Mouse (Mus musculus) CD4-positive, CD25-positive, alpha-beta regulatory T cell, adult 2 months (primary cell): ENCODE data around the gene Aggf1.

Source experiments
- DNase-seq: peaks from one replicate; pipeline ENCODE4 v3.0.0-alpha.2; 2012; ENCODE audit warnings: low read depth, low spot score

Gene Aggf1

DNA sequence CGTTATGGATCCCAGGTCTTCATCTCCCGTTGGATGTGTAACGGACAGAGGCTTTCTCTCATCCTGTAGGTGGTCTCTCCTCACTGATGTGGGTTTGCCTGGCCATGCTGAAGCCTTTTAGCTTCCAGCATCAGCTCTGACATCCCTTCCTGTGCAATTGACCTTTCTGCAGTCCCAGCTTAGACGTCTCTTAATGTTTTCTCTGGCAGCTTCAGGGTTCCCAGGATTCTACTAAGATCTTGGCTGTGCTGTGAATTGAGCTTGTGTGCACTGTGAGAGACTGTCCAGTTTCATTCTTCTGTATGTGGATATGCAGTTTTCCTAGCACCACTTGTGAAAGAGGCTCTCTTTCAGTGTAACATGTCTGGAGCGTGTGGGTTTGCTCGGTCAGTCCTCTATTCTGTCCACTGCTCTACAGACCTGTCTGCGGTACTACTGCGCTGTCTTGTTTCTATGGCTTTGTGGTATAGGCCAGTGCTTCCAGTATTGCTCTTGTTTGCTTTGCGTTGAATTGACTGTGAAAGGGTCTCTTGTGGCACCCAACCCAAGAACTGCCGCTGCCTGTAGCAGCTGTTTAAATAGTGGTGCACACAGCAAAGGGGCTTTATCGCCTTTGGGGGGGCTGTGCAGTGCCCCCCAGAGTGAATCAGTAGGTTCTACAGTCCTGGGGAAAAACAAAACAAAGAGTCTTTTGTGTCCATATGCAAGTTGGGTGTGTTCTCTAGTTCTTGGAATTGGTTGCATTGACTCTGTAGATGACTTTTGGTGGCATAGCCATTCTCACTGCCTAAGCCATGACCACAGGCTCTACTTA is 42.9 kb downstream of the Aggf1 start:
- DNase-seq, result no peak

DNA sequence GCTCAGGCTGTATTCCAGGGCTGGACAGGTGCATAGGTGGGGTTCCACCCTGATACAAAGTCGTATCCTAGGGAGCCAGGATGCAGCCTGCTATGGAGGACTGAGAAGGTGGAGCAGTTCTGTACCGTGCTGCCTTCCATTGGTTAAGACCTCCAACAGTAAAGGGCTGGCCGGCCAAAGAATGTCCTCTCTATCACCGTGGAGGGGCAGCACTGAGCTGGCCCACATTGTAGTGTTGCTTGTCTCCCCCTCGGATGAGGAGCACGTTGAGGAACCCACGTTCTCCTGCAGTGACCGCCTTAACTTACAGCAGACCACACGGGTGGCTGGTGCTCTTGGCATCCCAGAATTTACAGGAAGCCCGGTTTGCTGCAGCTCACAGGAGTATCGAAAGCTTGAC is 44.6 kb downstream of the Aggf1 start:
- DNase-seq, result no peak

DNA sequence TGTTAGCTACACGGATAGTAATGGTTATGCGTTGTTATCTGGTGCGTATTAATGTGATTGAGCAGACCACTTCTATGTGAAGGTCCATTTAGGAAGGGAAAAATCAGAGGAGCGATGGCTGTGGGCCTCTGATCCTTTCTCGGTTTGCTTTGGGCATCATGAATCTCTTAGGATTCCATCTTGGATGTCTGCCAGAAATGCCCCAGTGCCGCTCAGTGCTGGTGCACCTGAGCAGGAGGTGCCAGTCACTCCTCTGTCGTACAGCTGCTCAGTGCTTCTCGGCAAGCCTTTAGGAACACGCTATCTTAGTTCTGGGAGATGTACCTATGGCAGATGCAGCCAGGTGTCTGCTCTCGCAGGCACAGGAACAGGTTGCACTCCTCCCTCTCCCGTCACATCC is 46.4 kb downstream of the Aggf1 start:
- DNase-seq, result no peak

- DNase-seq, result no peak
Measured at GRCm38 (mm10) chr13:95327345-95327741, 47.8 kb downstream of the Aggf1 start.

DNA sequence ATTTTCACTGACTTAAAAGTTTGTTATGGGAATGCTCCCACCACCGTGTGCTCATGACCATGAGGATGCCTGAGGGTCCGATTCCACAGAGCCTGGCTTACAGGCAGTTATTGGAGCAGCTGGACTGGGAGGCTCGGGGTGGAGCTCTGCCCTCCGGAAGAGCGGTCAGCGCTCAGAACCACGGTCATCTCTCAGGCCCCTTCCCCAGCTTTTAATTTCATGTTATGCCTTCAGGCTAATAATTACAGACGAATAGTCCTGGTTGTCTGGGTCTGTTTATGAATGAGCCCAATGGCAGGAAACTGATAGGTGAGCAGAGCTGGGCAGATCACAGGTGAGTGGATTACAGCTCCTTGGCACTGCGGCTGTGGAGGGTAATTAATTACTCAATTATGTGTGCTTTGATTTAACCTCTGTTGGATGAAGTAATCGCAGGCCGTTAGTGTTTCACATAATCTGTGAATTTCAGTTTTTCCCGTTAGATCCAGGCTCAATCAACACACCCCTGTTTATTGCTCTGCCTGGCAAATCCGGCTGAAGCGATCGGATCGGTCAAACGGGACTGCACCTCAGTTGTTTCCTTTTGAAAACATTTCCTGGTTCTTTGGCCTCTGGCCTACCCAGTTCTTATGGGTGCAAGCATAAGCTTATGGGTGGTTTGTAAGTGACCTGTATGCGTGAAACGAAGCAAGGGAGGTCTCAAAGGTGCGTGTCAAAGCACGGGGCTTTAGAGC is 48.4 kb downstream of the Aggf1 start:
- no peak for DNase-seq

- no peak for DNase-seq
Measured at GRCm38 (mm10) chr13:95325907-95326550, 49.1 kb downstream of the Aggf1 start.

GRCm38 (mm10) chr13:95325080-95325906 is 49.9 kb downstream of the Aggf1 start:
- DNase-seq, result peak; percentile 51

DNA sequence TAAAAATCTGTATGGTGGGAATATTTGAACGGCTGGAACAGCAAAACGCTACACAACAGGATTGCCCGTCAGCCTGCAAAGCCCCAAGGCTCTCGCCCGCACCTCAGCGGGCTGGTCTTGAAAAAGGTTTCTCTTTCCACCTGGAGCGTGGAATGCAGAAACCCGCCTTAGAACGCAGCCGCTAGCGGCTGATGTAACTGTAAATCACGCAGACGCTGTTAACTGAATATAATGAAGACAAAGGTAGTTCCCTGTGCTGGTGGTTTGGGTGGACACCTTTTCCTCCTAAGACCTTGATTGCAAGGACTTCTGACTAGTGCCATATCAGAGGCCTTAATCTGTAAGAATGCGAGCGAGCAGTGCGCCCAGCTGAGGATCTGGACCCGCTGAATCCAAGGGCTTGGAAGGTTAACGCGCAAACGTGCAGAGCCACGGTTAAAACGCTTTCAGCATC is 50.5 kb downstream of the Aggf1 start:
- DNase-seq, result peak; percentile 34

DNA sequence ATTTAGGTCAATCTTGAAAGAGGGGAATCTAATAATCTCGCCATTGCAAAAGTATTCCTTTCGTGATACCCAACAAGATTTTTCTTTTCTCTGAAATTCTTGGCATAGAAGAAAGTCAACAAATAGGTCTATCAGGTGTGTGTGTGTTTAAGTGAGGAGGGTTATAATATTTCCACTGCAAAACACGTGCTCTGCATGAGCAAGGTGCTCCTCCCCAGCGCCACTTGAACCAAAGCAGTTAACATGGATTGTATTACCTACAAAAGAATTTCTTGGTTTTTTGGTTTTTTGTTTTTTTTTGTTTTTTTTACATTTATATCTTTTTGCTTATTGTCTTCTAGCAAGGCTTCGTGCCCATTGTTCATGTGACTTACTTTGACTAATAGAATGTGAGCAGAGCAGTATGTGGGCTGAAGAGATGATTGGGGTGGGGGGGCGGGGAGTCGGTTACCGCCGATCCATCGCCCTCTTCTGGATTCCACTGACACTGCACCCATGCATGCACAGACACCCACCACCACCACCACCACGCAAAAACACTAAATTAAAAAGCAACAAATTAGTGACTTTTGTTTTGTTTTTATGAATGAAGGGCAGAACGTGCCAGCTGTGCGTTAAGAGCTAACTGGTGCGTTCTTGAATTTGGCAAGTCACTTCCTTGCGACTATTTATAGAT is 51.1 kb downstream of the Aggf1 start:
- DNase-seq, result peak; percentile 74

- DNase-seq, result no peak
Measured at GRCm38 (mm10) chr13:95323400-95323799, 51.8 kb downstream of the Aggf1 start, which contains the start of gene Zbed3. Zbed3 (plus strand) TSS chr13:95323612.

- DNase-seq, result no peak
Measured at GRCm38 (mm10) chr13:95320451-95320850, 54.7 kb downstream of the Aggf1 start.

GRCm38 (mm10) chr13:95319153-95319552 is 56.0 kb downstream of the Aggf1 start:
- no peak for DNase-seq

GRCm38 (mm10) chr13:95312016-95312415 is 63.1 kb downstream of the Aggf1 start:
- no peak for DNase-seq

DNA sequence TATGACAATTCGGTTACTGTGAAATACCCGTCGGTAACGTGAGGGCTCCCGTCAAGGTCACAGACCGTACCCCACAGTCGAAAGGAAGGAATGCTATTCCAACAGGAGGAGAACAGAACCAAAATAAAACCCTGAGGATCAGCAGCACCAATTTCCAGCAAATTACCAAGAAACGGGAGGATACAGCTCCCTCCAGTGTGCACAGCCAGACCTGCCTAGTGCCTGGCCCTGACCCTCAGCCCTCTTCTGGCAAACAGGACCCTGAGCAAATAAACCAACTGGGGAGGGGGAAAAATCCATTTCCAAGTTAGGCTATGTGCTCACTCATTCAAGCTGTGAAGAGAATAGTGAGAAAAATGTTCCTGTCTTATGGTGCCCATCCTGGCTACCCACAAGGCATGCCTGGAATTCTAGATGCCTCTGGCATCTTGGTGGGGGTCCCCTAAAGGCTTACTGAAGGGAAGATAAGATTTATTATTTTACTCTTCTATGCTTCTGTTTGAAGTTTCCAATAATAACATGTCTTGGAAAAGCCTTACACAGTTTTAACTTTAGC is 68.0 kb downstream of the Aggf1 start:
- DNase-seq, result no peak

GRCm38 (mm10) chr13:95306596-95306995 is 68.6 kb downstream of the Aggf1 start:
- DNase-seq, result no peak
